Mouse (Mus musculus) embryo, embryonic 11.5 days (tissue): ENCODE results near the gene Caskin1.
A peak's percentile ranks its signal among the peaks of the same experiment; 100 is the strongest.

Experiments
- DNase-seq: peaks from one replicate; pipeline ENCODE4 v3.0.0-alpha.2; 2012; ENCODE audit warnings: low read depth, low spot score

Gene Caskin1

GRCm38 (mm10) chr17:24531064-24531463, 42.7 kb downstream of the Caskin1 start:
- no peak for DNase-seq

- DNase-seq = no peak
These were observed 43.6 kb downstream of the Caskin1 start for GRCm38 (mm10) chr17:24532045-24532444.

GRCm38 (mm10) chr17:24533099-24533992, 44.9 kb downstream of the Caskin1 start:
- DNase-seq = peak; percentile 74

GRCm38 (mm10) chr17:24534160-24534718, 45.8 kb downstream of the Caskin1 start, which contains the start of gene Rab26:
TSS of gene Rab26 (minus strand) at chr17:24534210.
- no peak for DNase-seq

- DNase-seq = no peak
These were observed 46.9 kb downstream of the Caskin1 start for GRCm38 (mm10) chr17:24535300-24535699.

GRCm38 (mm10) chr17:24537536-24537935, 49.1 kb downstream of the Caskin1 start:
- DNase-seq = no peak

- no peak for DNase-seq
These were observed 50.5 kb downstream of the Caskin1 start for GRCm38 (mm10) chr17:24538950-24539349.

GRCm38 (mm10) chr17:24540375-24540774, 52.0 kb downstream of the Caskin1 start:
- DNase-seq = no peak

- DNase-seq = no peak
These were observed 56.2 kb downstream of the Caskin1 start for GRCm38 (mm10) chr17:24544613-24545012.

- DNase-seq = no peak
These were observed 56.8 kb downstream of the Caskin1 start for GRCm38 (mm10) chr17:24545247-24545646.

- no peak for DNase-seq
These were observed 57.8 kb downstream of the Caskin1 start for GRCm38 (mm10) chr17:24546234-24546633.

- no peak for DNase-seq
These were observed 60.0 kb downstream of the Caskin1 start for GRCm38 (mm10) chr17:24548435-24548834.

- no peak for DNase-seq
These were observed 60.7 kb downstream of the Caskin1 start for GRCm38 (mm10) chr17:24548921-24549617.

GRCm38 (mm10) chr17:24549618-24550415, 61.4 kb downstream of the Caskin1 start, which contains the start of gene Pkd1:
TSS of gene Pkd1 (plus strand) at chr17:24549834.
- peak; percentile 100 for DNase-seq

GRCm38 (mm10) chr17:24550416-24551049, 62.1 kb downstream of the Caskin1 start:
- no peak for DNase-seq

- DNase-seq = no peak
These were observed 62.6 kb downstream of the Caskin1 start for GRCm38 (mm10) chr17:24551050-24551444.

GRCm38 (mm10) chr17:24557091-24557490, 68.7 kb downstream of the Caskin1 start:
- DNase-seq = no peak
